Comparison of ENCODE assay signal across 11 mouse cellular contexts in genomic region chr5:116381217-116381616, GRCm38 (mm10). TPM values are rescaled to one million over a fixed set of nuclear protein-coding genes. Genes with fewer than 3 reads are reported as not detected.
A peak's percentile ranks its signal among the peaks of the same experiment; 100 is the strongest.
DNase-seq lines count a peak whose midpoint lies in the region; ATAC-seq lines count a peak whose summit lies in the region.
"Had no signal": no experiment of that assay in that cellular context is flagged by ENCODE, and none has a peak within 500 bp of the region (broad histone marks: within the 10 kb centered on the region; RNA-seq: fewer than 3 reads in every experiment).

No protein-coding gene starts in this region.

- DNase-seq in kidney, postnatal 14 days: peak; percentile 5
- no peak for DNase-seq in kidney, adult 18-20 months
- peak; percentile 5 to 24 for DNase-seq in CD8-positive naive resting alpha-beta T cell, adult 2 months (ENCODE audit: low read depth in 2 of 2, low spot score in 2 of 2)
- DNase-seq in c-Kit-positive CD71-negative TER-119-negative erythroid progenitor cells, embryonic 14.5 days (ENCODE audit: low read depth): peak; percentile 17
- DNase-seq in thymus, postnatal 10 days (ENCODE audit: low spot score in 2 of 2): peak; percentile 42 to 53
- no peak for DNase-seq in frontal cortex, postnatal 14 days (ENCODE audit: low spot score in 2 of 2)
- no peak for DNase-seq in heart, adult 8-10 months (ENCODE audit: low spot score)
- DNase-seq: cerebellum, adult 8-10 months; midbrain, embryonic 14.5 days; right cerebral cortex, adult 18-20 months had no signal

- ATAC-seq in activated CD4-positive, CD25-positive, alpha-beta regulatory T cell, adult 4 months: no peak

RNA-seq across cellular contexts. Expression of gene Hspb8, which starts 41.4 kb away (rescaled TPM):
- total RNA-seq in heart, adult 8-10 months (2022): 100 to 1,000 TPM; 427 to 604 (median 541) TPM
- polyA plus RNA-seq in activated CD4-positive, CD25-positive, alpha-beta regulatory T cell, adult 4 months (2017; shearing (Covaris generic)): not detected

Comparison
In these comparisons a context has a peak if more than half of its experiments do, and no peak if none do; other contexts are left out.
1. DNase-seq: peak in kidney, postnatal 14 days (single experiment), CD8-positive naive resting alpha-beta T cell, adult 2 months (2 of 2), c-Kit-positive CD71-negative TER-119-negative erythroid progenitor cells, embryonic 14.5 days (single experiment) and thymus, postnatal 10 days (2 of 2); none in kidney, adult 18-20 months (single experiment), frontal cortex, postnatal 14 days (0 of 2) and heart, adult 8-10 months (single experiment).